Mouse (Mus musculus) CH12.LX (cell line): ENCODE results near the gene Mrm1. TPM values are rescaled to one million over a fixed set of nuclear protein-coding genes. Genes with fewer than 3 reads are reported as not detected.

Experiments used
- DNase-seq: peaks from one replicate; pipeline ENCODE4 v3.0.0-alpha.2; 2013; ENCODE audit errors: extremely low read depth
- H3K27ac ChIP-seq: 2 replicates; pipeline ENCODE4 v1.5.1; 2012; ENCODE audit warnings: low read depth, mild to moderate bottlenecking, control low read depth, moderate library complexity; ENCODE audit not compliant: insufficient read depth
- H3K27me3 ChIP-seq: replicated peaks from 2 replicates; pipeline ENCODE3; 2012; ENCODE audit warnings: inconsistent platforms
- H3K36me3 ChIP-seq, 2 experiments: replicated peaks in 1 of 2; 2 replicates each; pipeline versions ENCODE3 to v1.6.1; 2012; ENCODE audit warnings: inconsistent platforms in 1 of 2, low read length in 1 of 2, mild to moderate bottlenecking in 1 of 2, mixed read lengths in 1 of 2, moderate library complexity in 1 of 2; ENCODE audit not compliant: control insufficient read depth in 1 of 2, insufficient read depth in 1 of 2
- H3K4me1 ChIP-seq, 2 experiments: 2 replicates each; pipeline ENCODE4 v1.6.1; 2012; ENCODE audit warnings: inconsistent platforms in 1 of 2, moderate library complexity in 1 of 2; ENCODE audit not compliant: insufficient read depth in 2 of 2, control insufficient read depth in 1 of 2
- H3K4me2 ChIP-seq: 2 replicates; pipeline ENCODE4 v1.6.1; 2012; ENCODE audit warnings: low read depth, mild to moderate bottlenecking, control low read depth; ENCODE audit not compliant: poor library complexity, insufficient read depth, severe bottlenecking
- H3K4me3 ChIP-seq, 3 experiments: fragments of 150-350 bp in 1 of 3; sonication (generic) in 1 of 3; replicated peaks in 1 of 3; 2 replicates each; pipeline versions ENCODE3 to v1.5.1; 2011 to 2012; ENCODE audit warnings: low read depth in 2 of 3, low read length in 2 of 3, mild to moderate bottlenecking in 2 of 3, moderate library complexity in 2 of 3, control low read depth in 1 of 3, improper control_type of control experiment in 1 of 3, inconsistent platforms in 1 of 3, mixed read lengths in 1 of 3; ENCODE audit not compliant: poor library complexity in 1 of 3
- H3K79me2 ChIP-seq: replicated peaks from 2 replicates; pipeline ENCODE4 v1.6.1; 2012; ENCODE audit warnings: mild to moderate bottlenecking, moderate library complexity; ENCODE audit not compliant: control insufficient read depth, poor library complexity, insufficient read depth, severe bottlenecking; ENCODE audit errors: extremely low read depth
- H3K9ac ChIP-seq: 2 replicates; pipeline ENCODE4 v1.6.1; 2012; ENCODE audit warnings: low read depth, mild to moderate bottlenecking, control low read depth, moderate library complexity; ENCODE audit not compliant: insufficient read depth
- H3K9me3 ChIP-seq: replicated peaks from 2 replicates; pipeline ENCODE3; 2012; ENCODE audit warnings: low read length, inconsistent platforms, mixed read lengths
- CHD2 ChIP-seq: IDR thresholded peaks from 2 replicates; pipeline ENCODE4 v1.6.1; 2011; ENCODE audit warnings: low read length, improper control_type of control experiment
- CTCF ChIP-seq, 2 experiments: IDR thresholded peaks in 1 of 2; conservative IDR thresholded peaks in 1 of 2; 2 replicates each; pipeline ENCODE4 v1.5.1; 2011 to 2012; ENCODE audit warnings: low read depth in 2 of 2, low read length in 2 of 2, improper control_type of control experiment in 1 of 2, inconsistent platforms in 1 of 2, mild to moderate bottlenecking in 1 of 2, moderate library complexity in 1 of 2
- E2F4 ChIP-seq: IDR thresholded peaks from 2 replicates; pipeline ENCODE4 v1.6.1; 2011; ENCODE audit warnings: low read depth, low read length, improper control_type of control experiment; ENCODE audit not compliant: insufficient replicate concordance
- ELF1 ChIP-seq: IDR thresholded peaks from 2 replicates; pipeline ENCODE4 v1.6.1; 2014; ENCODE audit warnings: low read depth, mild to moderate bottlenecking, inconsistent platforms, low read length, improper control_type of control experiment
- EP300 ChIP-seq: IDR thresholded peaks from 2 replicates; pipeline ENCODE4 v1.6.1; 2011; ENCODE audit warnings: low read length, improper control_type of control experiment
- ETS1 ChIP-seq: conservative IDR thresholded peaks from 2 replicates; pipeline ENCODE4 v1.6.1; 2012; ENCODE audit warnings: low read depth, mild to moderate bottlenecking, inconsistent platforms, low read length, improper control_type of control experiment, moderate library complexity
- GABPA ChIP-seq: IDR thresholded peaks from 2 replicates; pipeline ENCODE4 v1.6.1; 2012; ENCODE audit warnings: low read depth, low read length, improper control_type of control experiment, inconsistent platforms; ENCODE audit not compliant: insufficient replicate concordance
- JUN ChIP-seq: IDR thresholded peaks from 2 replicates; pipeline ENCODE4 v1.6.1; 2011; ENCODE audit warnings: low read depth, mild to moderate bottlenecking, low read length, improper control_type of control experiment, moderate library complexity; ENCODE audit not compliant: insufficient read depth
- JUND ChIP-seq: conservative IDR thresholded peaks from 2 replicates; pipeline ENCODE4 v1.6.1; 2011; ENCODE audit warnings: low read depth, low read length, improper control_type of control experiment
- KAT2A ChIP-seq: IDR thresholded peaks from 2 replicates; pipeline ENCODE4 v1.6.1; 2012; ENCODE audit warnings: low read length, improper control_type of control experiment, inconsistent platforms; ENCODE audit not compliant: insufficient replicate concordance
- MAFK ChIP-seq: IDR thresholded peaks from 2 replicates; pipeline ENCODE4 v1.6.1; 2011; ENCODE audit warnings: low read length, improper control_type of control experiment; ENCODE audit not compliant: insufficient replicate concordance
- MAX ChIP-seq: IDR thresholded peaks from 2 replicates; pipeline ENCODE4 v1.6.1; 2011; ENCODE audit warnings: low read length, improper control_type of control experiment
- MAZ ChIP-seq: IDR thresholded peaks from 2 replicates; pipeline ENCODE4 v1.6.1; 2012; ENCODE audit warnings: low read depth, mild to moderate bottlenecking, inconsistent platforms, low read length, improper control_type of control experiment, moderate library complexity
- MEF2A ChIP-seq: IDR thresholded peaks from 2 replicates; pipeline ENCODE4 v1.6.1; 2014; ENCODE audit warnings: low read depth, mild to moderate bottlenecking, inconsistent platforms, low read length, improper control_type of control experiment, borderline replicate concordance
- MXI1 ChIP-seq: IDR thresholded peaks from 2 replicates; pipeline ENCODE4 v1.6.1; 2011; ENCODE audit warnings: mild to moderate bottlenecking, low read depth, low read length, improper control_type of control experiment
- NELFE ChIP-seq: IDR thresholded peaks from 2 replicates; pipeline ENCODE4 v1.6.1; 2011; ENCODE audit warnings: low read depth, low read length, improper control_type of control experiment
- PAX5 ChIP-seq: IDR thresholded peaks from 2 replicates; pipeline ENCODE4 v1.6.1; 2012; ENCODE audit warnings: low read length, inconsistent platforms, mixed read lengths
- POLR2A ChIP-seq: IDR thresholded peaks from 2 replicates; pipeline ENCODE4 v1.6.1; 2011; ENCODE audit warnings: low read depth, mild to moderate bottlenecking, improper control_type of control experiment, low read length
- POLR2AphosphoS2 ChIP-seq: IDR thresholded peaks from 2 replicates; pipeline ENCODE4 v1.6.1; 2011; ENCODE audit warnings: low read depth, low read length, improper control_type of control experiment
- RAD21 ChIP-seq: IDR thresholded peaks from 2 replicates; pipeline ENCODE4 v1.6.1; 2011; ENCODE audit warnings: low read depth, mild to moderate bottlenecking, low read length, improper control_type of control experiment, moderate library complexity
- TBP ChIP-seq: conservative IDR thresholded peaks from 2 replicates; pipeline ENCODE4 v1.6.1; 2011; ENCODE audit warnings: low read depth, low read length, improper control_type of control experiment
- TCF12 ChIP-seq: IDR thresholded peaks from 2 replicates; pipeline ENCODE4 v1.6.1; 2014; ENCODE audit warnings: low read depth, mild to moderate bottlenecking, inconsistent platforms, low read length, improper control_type of control experiment
- USF1 ChIP-seq: IDR thresholded peaks from 2 replicates; pipeline ENCODE4 v1.6.1; 2014; ENCODE audit warnings: low read depth, mild to moderate bottlenecking, inconsistent platforms, low read length, improper control_type of control experiment
- USF2 ChIP-seq: conservative IDR thresholded peaks from 2 replicates; pipeline ENCODE4 v1.6.1; 2011; ENCODE audit warnings: low read depth, low read length, improper control_type of control experiment
- ZC3H11A ChIP-seq: IDR thresholded peaks from 2 replicates; pipeline ENCODE4 v1.6.1; 2012; ENCODE audit warnings: low read depth, mild to moderate bottlenecking, inconsistent platforms, low read length, improper control_type of control experiment
- ZNF384 ChIP-seq: IDR thresholded peaks from 2 replicates; pipeline ENCODE4 v1.6.1; 2012; ENCODE audit warnings: low read depth, low read length, improper control_type of control experiment, inconsistent platforms
- dilution Hi-C: fragments of 300-500 bp; cut with MboI; formaldehyde crosslinking; loops from 2 replicates; pipeline ENCODE4 v1.14.3; 2020; ENCODE audit warnings: low sequenced_read_pairs; ENCODE audit not compliant: extremely low pct_unique_long_range_greater_than_20kb, extremely low pct_ligation_motif_present
- in situ Hi-C: fragments of 300-500 bp; cut with MboI; formaldehyde crosslinking; loops from 3 replicates; pipeline ENCODE4 v1.14.3; 2019; ENCODE audit warnings: low sequenced_read_pairs, low pct_ligation_motif_present, low pct_unique_long_range_greater_than_20kb, mixed read lengths
- polyA plus RNA-seq: library from polyadenylated mRNA; unstranded; fragments of >175 nt; gene quantifications from 2 replicates; pipeline ENCODE4 v1.2.1, GENCODE M21; 2012; ENCODE audit warnings: low read depth; ENCODE audit not compliant: insufficient read length
- total RNA-seq, 2 experiments: library from RNA; depleted of rRNA; stranded (reverse); fragments of 300-350 nt in 1 of 2; fragments of >200 nt in 1 of 2; gene quantifications; 2 replicates each; pipeline ENCODE4 v1.2.3; 2012 to 2014

Gene Mrm1
- total and polyA plus RNA-seq, 3 experiments, result 11.1 to 27.8 (median 16.1) TPM

DNA sequence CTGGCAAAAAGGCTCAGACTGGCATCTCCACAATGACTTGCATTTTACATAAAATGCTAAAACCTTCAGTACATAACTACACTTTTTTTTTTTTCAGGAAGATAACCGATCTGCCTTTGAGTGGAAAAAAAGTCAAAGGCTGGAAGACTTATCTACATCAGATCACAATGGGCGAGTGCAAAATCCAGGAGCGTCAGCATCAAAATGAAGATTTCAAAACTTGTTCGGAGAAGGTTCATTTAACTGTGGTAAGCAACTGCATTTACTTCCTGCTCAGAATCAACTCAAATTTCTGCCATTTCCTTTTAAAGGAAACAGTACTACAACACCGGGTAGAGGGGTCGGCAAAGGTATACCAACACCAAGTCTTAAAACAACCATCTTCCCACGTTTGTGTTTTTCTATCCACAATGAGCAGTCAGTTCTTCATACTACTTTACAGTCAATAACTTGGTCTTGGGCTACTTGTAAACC lies 49.5 kb upstream of the Mrm1 start:
- Histone ChIP-seq H3K4me2 (peak overlapping the region; percentile 11), H3K36me3 (peaks cover 0 to 39% of the 10 kb centered on the region in 2 experiments), H3K4me3 (peak overlapping the region; percentile 80 to 96 (median 83)), H3K9ac (peak overlapping the region; percentile 95)
- dilution Hi-C loops, result no loop called here
- in situ Hi-C loops, result no loop called here
- DNase-seq, result no peak
- TF ChIP-seq ELF1 (0 out of 2 replicates have a peak, but pooled peaks have one; percentile 19), MAZ (no peak), TCF12 (no peak), CTCF (conservative IDR thresholded peaks at IDR 0.05 in 1 of 2, IDR thresholded peaks at IDR 0.05 in 1 of 2; ENCODE audit: low read depth in 2 of 2, low read length in 2 of 2) (no peak), TBP (0 out of 2 replicates have a peak, but pooled peaks have one; percentile 21), MXI1 (peak; percentile 27; the same call in 1 of the 2 replicates), ZC3H11A (no peak), MAX (no peak), MEF2A (no peak), ZNF384 (peak; percentile 62)
- TF ChIP-seq, all 38 proteins: peak for 4
- Histone ChIP-seq H3K9me3 (no peaks in the 10 kb centered on the region), H3K27me3 (no peaks in the 10 kb centered on the region), H3K27ac (peak overlapping the region; percentile 90), H3K4me1 (peaks cover 8 to 59% of the 10 kb centered on the region in 2 experiments; a peak in 3 of 4 replicates), H3K79me2 (peaks cover 48% of the 10 kb centered on the region)

DNA sequence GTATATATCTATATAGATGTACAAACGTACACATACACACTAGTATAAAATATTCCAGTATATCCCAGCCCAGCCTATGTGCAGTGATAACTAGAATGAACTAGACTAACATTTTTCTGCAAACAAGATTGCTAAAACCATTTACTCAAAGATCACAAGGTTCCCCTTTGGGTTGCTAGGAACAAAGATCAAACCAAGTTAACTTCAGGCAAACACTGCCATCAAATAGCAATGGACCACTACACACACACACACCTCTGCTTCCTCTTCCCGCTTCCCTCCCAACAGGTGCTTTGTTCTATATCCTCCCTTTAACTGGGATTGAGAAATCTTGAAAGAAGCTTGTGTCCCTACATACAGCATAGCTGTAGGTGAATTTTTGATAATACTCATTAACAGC lies 48.3 kb upstream of the Mrm1 start:
- peak overlapping the region; percentile 92 for H3K4me2 ChIP-seq
- no peak overlapping the region for H3K27ac ChIP-seq
- H3K9me3 ChIP-seq, result no peaks in the 10 kb centered on the region
- no peak for DNase-seq
- TF ChIP-seq CTCF (conservative IDR thresholded peaks at IDR 0.05 in 1 of 2, IDR thresholded peaks at IDR 0.05 in 1 of 2; ENCODE audit: low read depth in 2 of 2, low read length in 2 of 2), result no peak
- TF ChIP-seq USF1, result no peak
- no peak for TF ChIP-seq USF2
- TF ChIP-seq, all 38 proteins: peak for 0
- in situ Hi-C loops (no loop called here), dilution Hi-C loops (no loop called here)
- Histone ChIP-seq H3K9ac (peak overlapping the region; percentile 30), H3K36me3 (peaks cover 5 to 42% of the 10 kb centered on the region in 2 experiments), H3K79me2 (peaks cover 59% of the 10 kb centered on the region), H3K27me3 (no peaks in the 10 kb centered on the region), H3K4me1 (peaks cover 8 to 59% of the 10 kb centered on the region in 2 experiments; a peak in 3 of 4 replicates), H3K4me3 (peak overlapping the region in 1 of 3 experiments; percentile 21)

DNA sequence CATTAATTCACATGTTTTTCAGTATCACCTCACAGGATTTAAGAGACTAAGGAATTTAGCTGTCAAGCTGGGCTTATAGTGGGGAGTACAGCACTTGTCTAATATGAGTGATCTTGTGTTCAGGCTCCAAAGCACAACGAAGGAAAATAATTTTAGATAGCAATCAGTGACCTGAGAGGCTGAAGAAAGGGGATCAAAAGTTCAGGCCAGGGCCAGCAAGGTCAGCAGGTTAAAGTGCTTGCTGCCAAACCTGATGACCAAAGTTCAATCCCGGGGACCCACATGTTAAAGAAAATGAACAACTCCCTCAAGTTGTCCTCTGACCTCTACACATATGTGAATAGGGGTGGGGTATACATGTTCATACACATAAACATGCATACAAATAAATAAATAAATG lies 46.0 kb upstream of the Mrm1 start:
- H3K9ac ChIP-seq, result no peak overlapping the region
- in situ Hi-C loops, result no loop called here
- H3K27me3 ChIP-seq, result no peaks in the 10 kb centered on the region
- H3K4me1 ChIP-seq, result peaks cover 8 to 50% of the 10 kb centered on the region in 2 experiments; a peak in 3 of 4 replicates
- H3K36me3 ChIP-seq, result peaks cover 13 to 60% of the 10 kb centered on the region in 2 experiments
- H3K9me3 ChIP-seq, result no peaks in the 10 kb centered on the region
- no peak overlapping the region for H3K4me3 ChIP-seq
- dilution Hi-C loops, result no loop called here
- H3K27ac ChIP-seq, result no peak overlapping the region
- H3K79me2 ChIP-seq, result peaks cover 76% of the 10 kb centered on the region
- DNase-seq, result no peak
- H3K4me2 ChIP-seq, result no peak overlapping the region
- no peak for TF ChIP-seq ETS1
- no peak for TF ChIP-seq POLR2A
- TF ChIP-seq MAX, result no peak
- TF ChIP-seq NELFE, result no peak
- no peak for TF ChIP-seq PAX5
- no peak for TF ChIP-seq E2F4
- TF ChIP-seq EP300, result no peak
- no peak for TF ChIP-seq TBP
- no peak for TF ChIP-seq CHD2
- TF ChIP-seq USF1, result no peak
- TF ChIP-seq KAT2A, result no peak
- TF ChIP-seq GABPA, result no peak
- TF ChIP-seq CTCF (conservative IDR thresholded peaks at IDR 0.05 in 1 of 2, IDR thresholded peaks at IDR 0.05 in 1 of 2; ENCODE audit: low read depth in 2 of 2, low read length in 2 of 2), result no peak
- TF ChIP-seq JUND, result no peak
- TF ChIP-seq RAD21, result no peak
- TF ChIP-seq POLR2AphosphoS2, result no peak
- TF ChIP-seq MAFK, result no peak
- no peak for TF ChIP-seq JUN
